Mouse (Mus musculus) hindbrain, postnatal 0 days (tissue): ENCODE measurements around the gene Birc2. TPM values are rescaled to one million over a fixed set of nuclear protein-coding genes. Genes with fewer than 3 reads are reported as not detected.
A peak's percentile ranks its signal among the peaks of the same experiment; 100 is the strongest.

Source experiments
- ATAC-seq: fragments of 200-750 bp; cut with Nextera tagmentation; 2 replicates; pipeline ENCODE4 v1.8.0; 2017; ENCODE audit warnings: mild to moderate bottlenecking, moderate TSS enrichment, moderate library complexity
- DNase-seq: peaks from one replicate; pipeline ENCODE4 v3.0.0-alpha.2; 2015; ENCODE audit warnings: low spot score
- H3K27ac ChIP-seq: fragments of 300-500 bp; sonication (generic); 2 replicates; pipeline ENCODE4 v1.5.1; 2014; ENCODE audit warnings: mild to moderate bottlenecking
- H3K27me3 ChIP-seq: fragments of 300-500 bp; sonication (generic); 2 replicates; pipeline ENCODE4 v1.6.1; 2014; ENCODE audit warnings: low read length, mixed read lengths; ENCODE audit not compliant: insufficient read depth
- H3K36me3 ChIP-seq: fragments of 300-500 bp; sonication (generic); 2 replicates; pipeline ENCODE4 v1.6.1; 2014; ENCODE audit warnings: low read length, mixed read lengths; ENCODE audit not compliant: insufficient read depth
- H3K4me1 ChIP-seq: fragments of 300-500 bp; sonication (generic); 2 replicates; pipeline ENCODE4 v1.6.1; 2014; ENCODE audit warnings: antibody characterized with exemption, low read length, mixed read lengths; ENCODE audit not compliant: insufficient read depth
- H3K4me2 ChIP-seq: fragments of 300-500 bp; sonication (generic); 2 replicates; pipeline ENCODE4 v1.6.1; 2014; ENCODE audit warnings: low read depth, mild to moderate bottlenecking, low read length, moderate library complexity, mixed read lengths
- H3K4me3 ChIP-seq: fragments of 300-500 bp; sonication (generic); 2 replicates; pipeline ENCODE4 v1.5.1; 2014; ENCODE audit warnings: low read length
- H3K9ac ChIP-seq: fragments of 300-500 bp; sonication (generic); replicated peaks from 2 replicates; pipeline ENCODE4 v1.6.1; 2014; ENCODE audit warnings: mild to moderate bottlenecking, low read length, moderate library complexity, mixed read lengths
- H3K9me3 ChIP-seq: fragments of 300-500 bp; sonication (generic); 2 replicates; pipeline ENCODE4 v1.6.1; 2016; ENCODE audit warnings: low read length, mixed read lengths
- CTCF ChIP-seq: IDR thresholded peaks from 2 replicates; pipeline ENCODE4 v1.5.1; 2016; ENCODE audit warnings: antibody characterized with exemption, control low read depth, low read depth
- WGBS: fragments of 180-500 bp; shearing (Covaris S2); extraction: QIAGEN DNeasy Blood & Tissue Kit; methylation state at CpG from one replicate; pipeline ENCODE4 v1.1.7; 2014; 5-methylcytosine and 5-hydroxymethylcytosine counted together
- polyA plus RNA-seq: library from polyadenylated mRNA; unstranded; fragments of >200 nt; fragmentation: Nextera tagmentation; extraction: Ambion mirVana; gene quantifications from 2 replicates; pipeline ENCODE4 v1.2.1, GENCODE M21; 2015
- total RNA-seq: library from RNA; depleted of rRNA; stranded (reverse); fragments of >200 nt; gene quantifications from 2 replicates; pipeline ENCODE4 v1.2.3, GENCODE M21; 2014

Birc2 gene
- total and polyA plus RNA-seq, 2 experiments from 2014 or later = 29.5 to 33.7 TPM

GRCm38 (mm10) chr9:7789764-7790575 is 46.9 kb downstream of the Birc2 start:
- ATAC-seq (no peak), DNase-seq (no peak)
- Histone ChIP-seq H3K4me3 (no peak overlapping the region), H3K36me3 (no peaks in the 10 kb centered on the region), H3K27ac (no peak overlapping the region), H3K9me3 (no peaks in the 10 kb centered on the region), H3K4me1 (no peaks in the 10 kb centered on the region), H3K9ac (no peak overlapping the region), H3K4me2 (no peak overlapping the region), H3K27me3 (no peaks in the 10 kb centered on the region)
- no peak for TF ChIP-seq CTCF
- WGBS = 88% methylated on average over 8 of the region's 8 CpGs

GRCm38 (mm10) chr9:7788411-7788810 is 48.5 kb downstream of the Birc2 start:
- Histone ChIP-seq H3K4me3 (no peak overlapping the region), H3K27me3 (no peaks in the 10 kb centered on the region), H3K4me1 (no peaks in the 10 kb centered on the region), H3K36me3 (no peaks in the 10 kb centered on the region), H3K27ac (no peak overlapping the region), H3K9me3 (no peaks in the 10 kb centered on the region), H3K4me2 (no peak overlapping the region), H3K9ac (no peak overlapping the region)
- WGBS = 91% methylated on average over 6 of the region's 6 CpGs
- TF ChIP-seq CTCF = no peak
- no peak for DNase-seq
- ATAC-seq = no peak

DNA sequence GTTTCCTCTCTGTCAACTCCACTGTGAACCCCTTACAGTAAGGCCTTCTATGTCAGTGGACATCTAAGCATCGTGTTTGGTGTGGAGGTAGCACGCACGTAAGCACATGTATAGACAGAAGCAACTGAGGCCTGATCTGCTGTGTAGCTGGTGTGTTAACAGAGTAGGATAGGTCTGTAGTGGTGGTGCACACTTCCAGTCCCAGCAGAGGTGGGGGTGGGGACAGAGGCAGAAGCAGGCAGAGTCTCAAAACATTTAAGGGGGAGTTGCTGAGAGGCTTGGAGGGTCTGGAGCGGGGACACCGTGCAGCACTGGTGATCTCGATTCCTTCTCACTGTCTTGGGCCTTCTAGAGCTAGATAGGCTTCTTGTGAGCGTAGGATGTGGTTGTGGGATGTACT is 50.8 kb downstream of the Birc2 start:
- H3K9ac ChIP-seq = no peak overlapping the region
- H3K4me2 ChIP-seq = no peak overlapping the region
- H3K9me3 ChIP-seq = no peaks in the 10 kb centered on the region
- H3K27ac ChIP-seq = no peak overlapping the region
- ATAC-seq (no peak), DNase-seq (no peak)
- H3K27me3 ChIP-seq = no peaks in the 10 kb centered on the region
- no peak overlapping the region for H3K4me3 ChIP-seq
- no peaks in the 10 kb centered on the region for H3K4me1 ChIP-seq
- 86% methylated on average over 7 of the region's 7 CpGs for WGBS
- H3K36me3 ChIP-seq = no peaks in the 10 kb centered on the region
- TF ChIP-seq CTCF = no peak

- Histone ChIP-seq H3K9me3 (no peaks in the 10 kb centered on the region), H3K4me3 (no peak overlapping the region), H3K27ac (no peak overlapping the region), H3K36me3 (no peaks in the 10 kb centered on the region), H3K27me3 (no peaks in the 10 kb centered on the region), H3K9ac (no peak overlapping the region), H3K4me1 (no peaks in the 10 kb centered on the region), H3K4me2 (no peak overlapping the region)
- ATAC-seq = no peak
- DNase-seq = no peak
- WGBS = 91% methylated on average over 3 of the region's 3 CpGs
- no peak for TF ChIP-seq CTCF
These were observed 51.5 kb downstream of the Birc2 start for GRCm38 (mm10) chr9:7785396-7785795.

DNA sequence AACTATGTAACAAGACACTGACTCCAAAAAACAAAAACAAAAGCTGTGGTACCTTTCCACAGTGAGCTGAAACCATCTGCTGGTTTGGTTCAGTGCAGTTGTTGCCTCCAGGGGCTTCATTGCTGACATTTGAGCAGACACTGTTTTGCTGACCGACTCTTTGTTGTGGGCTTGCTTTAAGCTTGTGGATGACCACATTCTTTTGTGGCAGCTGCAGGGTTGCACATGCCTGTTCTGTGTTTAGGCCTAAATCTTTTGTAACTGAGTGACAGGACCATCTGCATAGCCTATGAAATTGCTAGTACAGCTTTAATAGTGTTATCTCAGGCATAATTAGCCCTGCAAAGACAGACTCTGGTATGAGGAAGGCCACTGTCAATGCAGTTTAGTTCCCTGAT is 52.2 kb downstream of the Birc2 start:
- Histone ChIP-seq H3K36me3 (no peaks in the 10 kb centered on the region), H3K27ac (0 out of 2 replicates have a peak overlapping the region, but pooled peaks have one; percentile 32), H3K27me3 (no peaks in the 10 kb centered on the region), H3K9me3 (no peaks in the 10 kb centered on the region), H3K4me3 (no peak overlapping the region), H3K4me1 (no peaks in the 10 kb centered on the region), H3K9ac (no peak overlapping the region), H3K4me2 (no peak overlapping the region)
- DNase-seq (no peak), ATAC-seq (0 out of 2 replicates have a peak, but pooled peaks have one; percentile 9)
- WGBS = 31% methylated on average over 1 of the region's 1 CpGs
- no peak for TF ChIP-seq CTCF

DNA sequence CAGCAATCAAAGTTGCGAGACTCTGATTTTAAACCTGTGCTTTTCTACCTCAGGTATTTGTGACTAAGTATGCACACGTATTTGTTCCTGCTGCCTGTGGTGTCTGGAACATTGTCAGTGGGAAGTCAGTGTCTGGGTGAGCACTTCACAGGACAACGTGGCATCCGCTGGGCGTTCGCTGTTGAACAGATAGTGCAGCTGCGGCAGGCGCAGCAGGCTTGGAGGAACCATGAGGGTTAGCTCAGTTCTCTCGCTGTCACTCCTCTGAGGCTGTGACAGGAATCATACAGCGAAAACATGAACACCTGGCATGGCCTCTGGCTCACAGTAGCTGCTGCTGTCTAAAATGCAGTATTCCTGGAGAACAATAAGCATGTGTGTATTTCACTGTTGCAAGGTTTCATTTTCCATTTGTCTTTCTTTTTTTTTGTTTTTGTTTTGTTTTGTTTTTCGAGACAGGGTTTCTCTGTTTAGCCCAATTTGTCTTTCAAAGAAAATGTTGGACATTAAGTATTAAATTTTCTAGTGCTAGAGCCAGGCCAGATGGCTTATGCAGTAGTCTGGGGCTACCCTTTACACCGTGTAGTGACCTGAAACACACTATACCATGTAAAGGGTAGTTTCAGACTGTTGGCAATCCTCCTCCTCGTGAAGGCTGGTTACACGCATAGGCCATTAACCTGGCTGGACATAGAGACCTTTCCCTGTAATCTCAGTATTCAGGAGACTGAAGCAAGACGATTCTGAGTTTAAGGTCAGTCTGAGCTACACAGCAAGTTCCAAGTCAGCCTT is 52.8 kb downstream of the Birc2 start:
- Histone ChIP-seq H3K36me3 (no peaks in the 10 kb centered on the region), H3K27me3 (no peaks in the 10 kb centered on the region), H3K9me3 (no peaks in the 10 kb centered on the region), H3K27ac (0 out of 2 replicates have a peak overlapping the region, but pooled peaks have one; percentile 32), H3K9ac (no peak overlapping the region), H3K4me2 (no peak overlapping the region), H3K4me3 (no peak overlapping the region), H3K4me1 (no peaks in the 10 kb centered on the region)
- no peak for DNase-seq
- WGBS = 77% methylated on average over 15 of the region's 15 CpGs
- ATAC-seq = 0 out of 2 replicates have a peak, but pooled peaks have one; percentile 28
- TF ChIP-seq CTCF = no peak
